Mouse (Mus musculus): ENCODE measurements at regions not wholly inside any gene's neighbourhood (a gene's known extent, or its start where the extent isn't known, plus 50 kb on each side); places are given as distances from the start of the nearest gene placed in this dataset.
"Not testable (repeated sequence)": the region's sequence is repeated elsewhere in the genome, so short reads cannot be mapped to it uniquely, and the experiment has no call there.

GRCm38 (mm10) chrX:152511922-152512321 lies 51.2 kb upstream of the Cldn34a start:
- not testable (repeated sequence) for H3K79me2 ChIP-seq (replicated peaks; ENCODE audit: control insufficient read depth, insufficient read depth, low read length); H3K27ac ChIP-seq; H3K9ac ChIP-seq (ENCODE audit: low read depth, low read length); H3K27me3 ChIP-seq (ENCODE audit: control insufficient read depth, insufficient read depth, low read length); DNase-seq; H3K4me3 ChIP-seq; H3K36me3 ChIP-seq (ENCODE audit: control insufficient read depth, insufficient read depth, low read length); H3K4me1 ChIP-seq (ENCODE audit: control insufficient read depth, insufficient read depth, low read length)
- intact Hi-C loops (cut with DNase I) = loop anchor here (10.0 kb wide), 1 partner anchor 97 kb away; no protein-coding TSS in a partner anchor
- WGBS = 62% methylated on average over 2 of the region's 5 CpGs

- DNase-seq; H3K79me2 ChIP-seq (replicated peaks; ENCODE audit: control insufficient read depth, insufficient read depth, low read length); H3K4me1 ChIP-seq (ENCODE audit: control insufficient read depth, insufficient read depth, low read length); H3K4me3 ChIP-seq; intact Hi-C loops (cut with DNase I); H3K27me3 ChIP-seq (ENCODE audit: control insufficient read depth, insufficient read depth, low read length); H3K9ac ChIP-seq (ENCODE audit: low read depth, low read length); H3K27ac ChIP-seq; H3K36me3 ChIP-seq (ENCODE audit: control insufficient read depth, insufficient read depth, low read length): not testable (repeated sequence)
- no CpG with 5 or more reads among the region's 3 CpGs for WGBS
Measured at GRCm38 (mm10) chrX:152505405-152505804, 57.7 kb upstream of the Cldn34a start.

GRCm38 (mm10) chrX:152499371-152499957 lies 63.7 kb upstream of the Cldn34a start:
- WGBS = no CpG with 5 or more reads among the region's 5 CpGs
- H3K27me3 ChIP-seq (ENCODE audit: control insufficient read depth, insufficient read depth, low read length); intact Hi-C loops (cut with DNase I): not testable (repeated sequence)

GRCm38 (mm10) chrX:152471387-152472010 lies 91.6 kb upstream of the Cldn34a start:
- DNase-seq = no peak
- 56% methylated on average over 4 of the region's 4 CpGs for WGBS
- H3K27ac ChIP-seq = no peak overlapping the region
- no peaks in the 10 kb centered on the region for H3K79me2 ChIP-seq (replicated peaks; ENCODE audit: control insufficient read depth, insufficient read depth, low read length)
- H3K4me1 ChIP-seq (ENCODE audit: control insufficient read depth, insufficient read depth, low read length) = no peaks in the 10 kb centered on the region
- no peaks in the 10 kb centered on the region for H3K27me3 ChIP-seq (ENCODE audit: control insufficient read depth, insufficient read depth, low read length)
- TF ChIP-seq POLR2A (IDR thresholded peaks at IDR 0.05; ENCODE audit: insufficient read depth, low read depth, low read length) (no peak), EP300 (IDR thresholded peaks at IDR 0.05; ENCODE audit: insufficient read depth, low read depth, low read length) (no peak), CTCF (IDR thresholded peaks at IDR 0.05) (no peak)
- no peak overlapping the region for H3K9ac ChIP-seq (ENCODE audit: low read depth, low read length)
- H3K4me3 ChIP-seq = no peak overlapping the region
- H3K36me3 ChIP-seq (ENCODE audit: control insufficient read depth, insufficient read depth, low read length) = no peaks in the 10 kb centered on the region
- intact Hi-C loops (cut with DNase I) = no loop called here

More at GRCm38 (mm10) chrX:152499371-152499957, 63.7 kb upstream of the Cldn34a start:
- DNase-seq; H3K4me1 ChIP-seq (ENCODE audit: control insufficient read depth, insufficient read depth, low read length); H3K36me3 ChIP-seq (ENCODE audit: control insufficient read depth, insufficient read depth, low read length); H3K27ac ChIP-seq; H3K4me3 ChIP-seq; H3K9ac ChIP-seq (ENCODE audit: low read depth, low read length); H3K79me2 ChIP-seq (replicated peaks; ENCODE audit: control insufficient read depth, insufficient read depth, low read length): not testable (repeated sequence)

GRCm38 (mm10) chrX:152424432-152424958 lies 56.0 kb upstream of the Gpr173 start:
- DNase-seq; H3K27me3 ChIP-seq (ENCODE audit: control insufficient read depth, insufficient read depth, low read length); intact Hi-C loops (cut with DNase I); H3K79me2 ChIP-seq (replicated peaks; ENCODE audit: control insufficient read depth, insufficient read depth, low read length); H3K4me1 ChIP-seq (ENCODE audit: control insufficient read depth, insufficient read depth, low read length); H3K27ac ChIP-seq; H3K36me3 ChIP-seq (ENCODE audit: control insufficient read depth, insufficient read depth, low read length); H3K4me3 ChIP-seq; H3K9ac ChIP-seq (ENCODE audit: low read depth, low read length): not testable (repeated sequence)
- no CpG with 5 or more reads among the region's 5 CpGs for WGBS

GRCm38 (mm10) chrX:152418512-152418911 lies 50.0 kb upstream of the Gpr173 start:
- not testable (repeated sequence) for H3K27ac ChIP-seq; H3K36me3 ChIP-seq (ENCODE audit: control insufficient read depth, insufficient read depth, low read length); DNase-seq; H3K4me1 ChIP-seq (ENCODE audit: control insufficient read depth, insufficient read depth, low read length); H3K4me3 ChIP-seq; H3K79me2 ChIP-seq (replicated peaks; ENCODE audit: control insufficient read depth, insufficient read depth, low read length); H3K9ac ChIP-seq (ENCODE audit: low read depth, low read length); H3K27me3 ChIP-seq (ENCODE audit: control insufficient read depth, insufficient read depth, low read length)
- no CpG with 5 or more reads among the region's 3 CpGs for WGBS
- intact Hi-C loops (cut with DNase I) = loop anchor here (10.0 kb wide), 1 partner anchor 96 kb away; no protein-coding TSS in a partner anchor
